Mouse (Mus musculus) NIH3T3 (cell line): ENCODE results near the gene Traf3ip1.

Experiments used
- DNase-seq: peaks from one replicate; pipeline ENCODE4 v3.0.0-alpha.2; 2012; ENCODE audit warnings: low read depth

Gene Traf3ip1

DNA sequence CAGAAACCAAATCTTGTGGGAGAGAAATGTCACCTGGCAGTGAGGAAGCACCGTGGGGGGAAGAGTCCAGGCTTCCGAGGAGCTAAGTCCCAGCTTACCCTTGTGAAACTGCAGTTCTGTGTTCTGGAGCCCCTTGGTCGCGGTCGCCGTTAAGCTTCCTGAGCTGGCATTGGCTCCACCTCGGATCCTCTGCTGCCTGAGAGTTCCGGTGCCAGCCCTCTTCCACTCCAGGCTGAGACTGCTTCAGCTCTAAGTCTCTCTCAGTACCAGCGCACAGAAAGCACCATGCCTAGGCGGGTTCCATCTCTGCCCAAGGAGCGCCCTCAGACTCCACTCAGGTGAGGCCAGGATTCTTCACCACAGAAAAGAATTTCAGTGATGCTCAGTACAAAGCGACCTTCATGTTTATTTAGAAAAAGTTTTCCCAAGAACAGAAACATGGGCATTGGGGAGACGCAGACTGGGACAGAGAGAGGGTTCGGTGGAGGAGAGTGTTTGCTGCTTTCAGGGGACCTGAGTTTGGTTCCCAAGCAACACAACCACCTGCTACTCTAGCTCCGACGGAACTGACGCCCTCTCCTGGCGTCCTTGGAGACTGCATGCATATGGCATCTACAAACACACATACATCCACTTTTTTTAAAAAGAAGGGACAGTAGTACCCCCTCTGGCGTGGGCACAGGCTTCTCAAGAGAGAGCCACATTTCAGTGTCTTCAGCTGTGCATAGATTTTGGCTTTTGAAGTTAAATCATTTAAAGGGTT, 39.7 kb downstream of the Traf3ip1 start:
- DNase-seq, result peak; percentile 19

DNA sequence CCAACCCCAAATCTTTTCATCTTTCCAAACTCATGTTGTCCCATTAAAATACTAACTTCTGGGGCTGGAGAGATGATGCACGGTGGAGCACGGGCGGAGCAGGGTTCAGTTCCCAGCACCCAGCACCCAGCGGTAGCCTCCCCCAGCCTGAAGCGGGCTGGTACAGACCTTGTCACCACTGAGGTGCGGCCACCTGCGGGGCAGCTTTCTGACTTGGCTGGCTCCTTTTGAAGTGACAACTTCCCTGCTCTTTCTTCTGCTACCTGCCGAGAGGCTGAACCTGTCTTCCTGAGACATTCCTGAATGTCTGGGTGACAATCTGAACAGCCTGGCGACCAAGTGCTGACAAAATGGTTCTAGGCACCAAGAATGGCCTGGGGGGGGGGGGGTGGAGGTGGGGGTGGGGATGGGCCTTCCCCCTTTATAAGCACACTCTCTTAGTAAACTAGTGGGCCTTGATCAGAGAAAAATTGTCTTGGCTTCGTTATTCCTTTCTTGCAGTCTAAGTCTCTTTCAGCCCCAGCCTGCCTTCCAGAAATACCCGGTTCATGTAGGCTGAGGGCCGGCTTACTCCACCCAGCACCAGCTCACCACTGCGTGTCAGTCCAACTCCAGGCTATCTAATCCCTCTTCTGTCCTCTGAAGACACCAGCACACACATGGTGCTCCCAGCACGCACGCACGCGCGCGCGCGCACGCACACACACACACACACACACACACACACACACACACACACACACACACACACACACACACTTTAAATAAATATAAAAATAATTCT, 43.5 kb downstream of the Traf3ip1 start:
- no peak for DNase-seq

DNA sequence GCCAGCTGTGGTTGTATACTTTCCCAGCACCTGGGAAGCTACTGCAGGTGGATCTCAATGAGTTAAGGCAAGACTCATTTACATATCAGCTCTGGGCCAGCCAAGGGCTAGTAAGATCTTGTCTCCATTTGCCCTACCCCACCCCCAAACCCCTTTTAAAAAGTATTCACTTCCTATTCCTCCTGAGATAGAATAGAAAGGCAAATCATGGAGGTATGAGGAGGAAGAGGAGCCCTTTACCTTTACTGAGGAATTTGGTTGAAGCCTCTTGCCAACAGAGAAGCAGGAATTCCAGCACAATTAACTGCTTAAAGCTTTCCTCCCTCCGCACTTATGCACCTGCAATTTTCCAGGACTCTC, 44.1 kb downstream of the Traf3ip1 start:
- no peak for DNase-seq

DNA sequence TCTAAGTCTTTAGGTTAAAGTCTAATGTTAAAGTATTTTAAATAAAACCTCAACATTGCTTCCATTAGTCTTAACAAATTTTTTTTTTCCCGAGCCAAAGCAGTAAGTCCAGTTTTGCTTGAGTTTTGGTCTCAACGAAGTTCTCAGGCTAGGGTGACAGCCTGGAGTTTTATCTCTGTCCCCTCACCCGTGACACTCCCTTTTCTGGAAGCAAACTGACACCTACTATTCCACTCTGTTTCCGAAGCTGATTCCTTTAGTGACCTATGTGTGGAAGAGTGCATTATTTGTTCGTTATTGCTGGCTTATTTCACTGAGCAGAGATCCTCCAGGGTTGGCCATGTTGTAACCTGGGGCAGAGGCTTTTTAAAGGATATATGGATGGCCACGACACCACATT, 44.8 kb downstream of the Traf3ip1 start:
- DNase-seq, result no peak

DNA sequence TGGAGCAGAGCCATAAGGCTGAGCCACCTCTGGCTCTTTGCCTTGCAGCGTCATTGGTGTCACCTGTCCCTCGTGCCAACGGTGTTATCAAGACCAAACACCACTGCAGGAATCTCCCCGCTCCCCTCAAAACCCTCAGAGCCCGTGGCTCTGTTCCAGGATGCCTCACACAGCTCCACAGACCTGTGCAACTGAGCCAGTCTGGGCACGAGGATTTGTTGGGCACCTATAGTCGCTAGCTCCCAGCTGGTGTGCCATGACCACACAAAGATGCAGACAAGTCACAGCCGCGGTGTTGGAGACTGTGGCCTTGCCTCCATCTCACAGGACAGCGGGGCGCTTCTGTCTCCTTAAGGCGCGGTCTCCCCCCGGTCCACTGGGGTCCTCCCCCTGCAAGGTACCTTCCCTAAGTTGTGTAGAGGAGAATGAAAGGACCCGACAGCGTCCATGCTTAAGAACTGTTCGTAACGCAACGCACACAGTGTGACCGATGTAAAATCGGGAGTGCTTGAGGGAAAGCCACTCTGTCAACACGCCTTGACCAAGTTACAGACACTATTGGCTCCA, 45.3 kb downstream of the Traf3ip1 start:
- peak; percentile 32 for DNase-seq

DNA sequence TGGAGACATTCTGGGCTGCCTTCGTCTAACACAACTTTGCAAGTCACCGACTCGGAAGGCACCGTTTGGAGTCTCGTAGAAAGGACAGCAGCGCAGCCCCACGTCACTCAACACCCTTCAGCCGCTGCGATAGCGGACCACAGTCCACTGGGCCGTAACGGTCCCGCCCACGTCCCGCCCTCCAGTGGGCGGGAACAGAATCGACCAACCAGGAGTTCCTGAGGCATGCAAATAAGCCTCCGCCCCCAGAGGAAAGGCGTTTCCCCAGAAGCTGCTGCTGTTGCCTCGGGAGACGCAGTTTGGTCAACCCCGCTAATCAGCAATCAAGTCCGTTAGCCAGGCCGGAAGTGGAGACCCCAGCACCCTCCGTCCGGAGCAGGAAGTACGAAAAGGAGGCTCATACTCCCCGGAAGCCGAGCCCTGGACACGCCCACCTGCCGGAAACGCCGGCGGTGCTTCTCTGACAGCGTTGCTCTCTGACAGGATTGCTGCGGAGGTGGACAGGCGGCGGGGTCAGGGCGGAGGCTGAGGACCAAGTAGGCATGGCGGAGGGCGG, 45.9 kb downstream of the Traf3ip1 start, which contains the start of gene Asb1:
TSS of gene Asb1 (plus strand) at position 274 of the 556 bp plus-strand sequence.
- peak; percentile 99 for DNase-seq

DNA sequence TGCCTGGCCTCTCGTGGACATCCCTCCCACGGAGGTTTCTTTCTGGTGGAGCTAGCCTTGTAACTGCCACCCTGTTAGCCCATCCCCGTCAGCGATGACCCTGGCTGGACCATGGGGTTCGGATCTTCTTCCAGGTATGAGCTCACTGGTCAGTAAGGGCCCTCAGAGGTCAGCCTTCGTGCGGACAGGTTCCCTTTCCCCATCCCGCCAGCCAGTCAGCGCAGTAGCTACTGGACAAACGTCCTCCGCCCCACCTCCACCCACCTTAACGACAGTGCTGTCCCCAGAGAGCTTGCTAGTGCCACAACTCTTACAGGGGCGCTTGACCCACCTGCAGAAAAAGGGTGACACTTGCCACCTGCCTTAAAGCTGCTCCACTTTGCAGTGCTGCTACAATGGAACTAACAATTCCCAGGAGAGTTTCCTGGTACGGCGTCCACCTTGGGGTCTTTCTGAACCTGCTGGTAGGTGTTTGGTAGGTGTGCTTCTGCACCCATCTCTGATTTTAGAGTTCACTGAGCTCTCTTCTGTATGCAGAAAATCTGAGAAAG, 46.7 kb downstream of the Traf3ip1 start:
- DNase-seq, result no peak

DNA sequence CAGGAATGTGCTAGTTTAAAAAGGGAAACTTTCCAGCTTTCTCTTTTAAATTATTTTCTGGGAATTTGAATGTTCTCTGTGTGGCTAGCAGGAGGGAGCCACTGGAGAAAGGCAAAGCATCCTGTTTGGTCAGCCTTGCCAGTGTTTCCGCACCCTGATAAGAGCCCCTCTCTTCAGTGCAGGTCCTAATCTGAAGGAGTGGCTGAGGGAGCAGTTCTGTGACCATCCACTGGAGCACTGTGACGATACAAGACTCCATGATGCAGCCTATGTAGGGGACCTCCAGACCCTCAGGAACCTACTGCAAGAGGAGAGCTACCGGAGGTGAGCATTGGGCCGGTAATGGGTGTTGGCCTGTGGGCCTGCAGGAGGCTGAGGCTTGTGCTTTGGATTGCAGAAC, 49.5 kb downstream of the Traf3ip1 start:
- no peak for DNase-seq

DNA sequence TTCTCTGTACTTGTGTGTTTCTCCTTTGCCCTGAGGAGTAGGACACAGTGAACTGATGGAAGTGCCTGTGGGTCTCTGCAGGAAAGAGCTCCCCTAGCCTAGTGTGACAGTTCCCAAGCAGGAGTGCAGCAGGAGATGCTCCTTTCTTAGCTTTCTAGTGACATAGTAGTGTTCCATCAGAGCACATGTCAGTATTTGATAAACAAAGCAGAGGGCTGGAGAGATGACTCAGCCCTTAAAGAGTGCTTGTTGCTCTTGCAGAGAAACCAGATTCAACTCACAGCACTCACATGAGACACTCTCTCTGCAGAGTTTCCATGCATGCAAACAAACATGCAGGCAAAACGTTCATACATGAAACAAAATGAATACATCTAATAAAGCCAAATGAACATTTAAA, 50.8 kb downstream of the Traf3ip1 start:
- peak; percentile 58 for DNase-seq

DNA sequence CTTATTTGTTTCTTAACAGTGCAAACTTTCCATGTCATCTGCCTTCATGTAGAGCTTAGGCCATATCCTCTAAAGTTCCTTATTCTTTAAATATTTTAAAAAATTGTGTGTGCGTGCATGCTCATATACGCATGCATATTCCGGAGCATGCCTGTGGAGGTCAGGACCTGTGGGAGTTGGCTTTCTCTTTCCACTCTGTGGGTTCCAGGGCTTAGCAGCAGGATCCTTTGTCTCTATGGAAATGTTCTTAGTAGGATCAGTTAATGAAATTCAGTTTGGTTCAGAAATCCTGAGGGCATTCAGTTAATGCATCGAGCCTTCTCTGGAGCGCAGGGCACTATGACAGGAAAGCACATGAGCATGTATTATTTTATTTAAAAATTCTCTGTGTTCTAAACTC, 53.1 kb downstream of the Traf3ip1 start:
- no peak for DNase-seq

DNA sequence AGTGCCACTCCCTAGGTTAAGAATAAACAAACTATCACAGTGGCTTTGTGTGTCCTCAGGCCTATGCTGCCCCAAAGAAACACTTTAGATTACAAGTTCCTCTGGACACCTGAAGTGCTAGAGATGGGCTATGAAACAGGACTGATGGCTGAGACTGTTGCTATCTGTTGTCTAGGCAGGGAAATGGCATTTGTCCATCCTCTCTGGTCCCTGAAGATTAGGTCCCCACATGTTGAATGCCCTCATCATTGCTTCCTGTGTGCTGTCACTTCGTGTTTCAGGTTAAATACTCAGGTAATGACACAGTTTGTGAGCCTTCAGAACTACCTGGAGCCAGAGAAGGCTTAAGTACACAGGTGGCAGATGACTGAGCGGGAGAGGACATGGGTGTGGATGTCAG, 54.6 kb downstream of the Traf3ip1 start:
- DNase-seq, result no peak

DNA sequence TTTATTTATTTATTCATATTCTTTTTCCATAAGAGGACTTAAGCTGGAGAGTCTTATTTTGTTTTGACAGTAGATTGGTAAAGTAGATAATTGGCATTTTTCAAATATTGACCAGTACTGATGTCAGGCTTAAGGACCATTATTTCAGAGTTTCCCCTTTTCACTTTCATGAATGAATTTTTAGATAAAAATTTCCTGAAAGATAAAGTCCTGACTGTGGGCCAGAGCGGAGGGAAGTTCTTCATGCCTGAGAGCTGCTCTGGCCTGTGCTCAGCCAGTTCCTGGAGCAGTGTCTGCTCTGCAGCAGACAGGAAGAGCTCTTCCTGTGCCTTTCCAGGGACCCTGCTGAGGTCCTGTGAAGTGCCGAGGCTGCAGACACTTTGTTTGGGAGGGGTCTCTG, 62.7 kb downstream of the Traf3ip1 start:
- no peak for DNase-seq

DNA sequence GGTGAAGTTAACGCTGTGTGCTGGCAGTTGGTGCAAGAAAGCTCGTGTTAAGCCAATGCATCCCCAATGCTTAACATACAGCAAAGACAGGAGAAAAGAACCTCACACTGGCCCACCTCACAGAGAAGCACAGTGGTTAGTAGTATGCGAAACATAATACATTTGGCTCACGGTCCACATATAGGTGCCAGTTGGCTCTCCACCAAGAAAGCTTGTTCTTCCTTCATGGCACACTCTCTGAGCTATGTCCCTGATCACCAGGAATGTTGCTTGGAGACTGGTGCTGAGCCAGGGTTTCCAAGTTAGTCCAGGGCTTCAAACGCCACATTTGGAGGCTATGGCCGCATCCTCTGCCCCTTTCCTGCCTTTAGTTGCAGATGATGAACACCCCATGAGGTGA, 66.8 kb downstream of the Traf3ip1 start:
- DNase-seq, result peak; percentile 80

DNA sequence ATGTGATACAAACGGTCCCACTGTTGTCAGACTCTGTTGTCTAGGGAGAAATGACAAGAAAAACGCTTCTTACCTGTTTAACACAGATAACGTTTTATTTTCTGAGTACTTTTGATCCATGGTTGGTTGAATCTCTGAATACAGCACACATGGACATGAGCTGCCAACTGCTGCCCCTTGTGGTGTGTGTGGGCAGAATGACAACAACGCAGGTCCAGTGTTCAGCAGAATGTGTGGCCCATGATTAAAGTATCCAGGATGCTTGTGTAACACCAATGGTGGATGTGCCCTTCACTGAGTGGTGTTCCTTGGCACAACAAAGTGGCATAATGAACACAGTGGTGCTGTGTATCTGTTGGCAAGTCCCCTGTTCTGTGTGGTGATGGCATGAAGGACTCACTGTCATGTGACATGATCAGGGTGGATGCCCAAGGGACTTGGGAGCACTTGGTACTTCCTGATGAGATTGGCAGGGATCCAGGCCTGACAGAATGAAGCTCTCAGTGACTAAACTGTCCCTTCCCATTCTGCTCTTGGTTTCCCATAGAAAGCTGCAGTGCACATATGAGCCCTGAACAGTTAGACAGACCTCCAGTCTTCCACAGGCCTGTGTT, 68.6 kb downstream of the Traf3ip1 start:
- no peak for DNase-seq

DNA sequence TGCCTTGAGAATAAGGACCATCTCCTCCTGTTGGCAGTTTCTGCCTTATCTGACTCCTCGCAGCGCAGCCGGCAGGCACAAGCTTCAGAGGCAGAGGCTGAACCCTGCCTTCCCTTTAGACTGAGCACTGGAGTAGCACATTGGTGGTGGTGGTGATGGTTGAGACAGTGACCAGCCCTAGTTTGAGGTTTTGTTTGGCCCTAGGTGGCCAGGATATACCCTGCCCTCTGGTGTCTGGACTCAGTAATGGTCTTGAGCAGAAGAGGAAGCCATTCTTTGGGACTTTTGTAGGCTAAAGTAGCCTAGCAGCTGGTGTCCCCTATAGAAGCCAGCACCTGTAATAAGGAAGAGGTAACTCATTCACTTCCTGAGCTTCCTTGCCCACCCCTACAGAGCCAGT, 69.6 kb downstream of the Traf3ip1 start:
- peak; percentile 56 for DNase-seq

DNA sequence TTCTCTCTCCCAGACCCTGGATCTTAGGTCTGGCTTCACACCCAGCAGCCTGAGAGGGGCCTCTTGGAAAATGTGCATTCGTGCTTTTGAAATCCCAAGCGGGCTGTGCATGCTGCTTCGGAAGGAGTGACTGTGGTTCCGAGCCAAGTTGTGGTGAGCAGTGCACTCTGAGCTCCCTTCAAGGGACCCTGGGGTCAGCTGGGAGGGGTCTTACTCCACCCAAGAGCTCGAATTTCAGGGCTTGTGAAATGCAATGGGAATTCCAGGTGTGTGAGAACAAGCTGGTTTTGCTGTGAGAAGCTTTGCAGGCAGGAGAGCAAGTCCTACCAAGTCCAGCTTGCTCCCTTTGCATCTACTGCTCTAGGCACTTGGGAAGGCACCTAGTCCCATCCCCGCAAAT, 70.2 kb downstream of the Traf3ip1 start:
- DNase-seq, result no peak

DNA sequence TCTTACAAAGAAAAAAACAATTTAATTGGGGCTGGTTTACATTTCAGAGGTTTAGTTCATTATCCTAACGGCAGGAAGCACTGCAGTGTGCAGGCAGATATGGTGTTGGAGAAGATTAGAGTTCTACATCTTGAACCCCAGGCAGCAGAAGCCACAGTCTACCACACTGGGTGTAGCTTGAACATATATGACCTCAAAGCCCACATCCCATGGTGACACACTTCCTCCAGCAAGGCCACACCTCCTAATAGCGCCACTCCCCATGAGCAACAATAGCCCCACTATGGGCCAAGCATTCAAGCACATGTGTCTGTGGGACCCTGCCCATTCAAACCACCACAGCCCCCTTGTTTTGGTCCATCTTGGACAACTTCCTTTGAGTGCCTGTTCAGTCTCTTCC, 72.8 kb downstream of the Traf3ip1 start:
- no peak for DNase-seq

DNA sequence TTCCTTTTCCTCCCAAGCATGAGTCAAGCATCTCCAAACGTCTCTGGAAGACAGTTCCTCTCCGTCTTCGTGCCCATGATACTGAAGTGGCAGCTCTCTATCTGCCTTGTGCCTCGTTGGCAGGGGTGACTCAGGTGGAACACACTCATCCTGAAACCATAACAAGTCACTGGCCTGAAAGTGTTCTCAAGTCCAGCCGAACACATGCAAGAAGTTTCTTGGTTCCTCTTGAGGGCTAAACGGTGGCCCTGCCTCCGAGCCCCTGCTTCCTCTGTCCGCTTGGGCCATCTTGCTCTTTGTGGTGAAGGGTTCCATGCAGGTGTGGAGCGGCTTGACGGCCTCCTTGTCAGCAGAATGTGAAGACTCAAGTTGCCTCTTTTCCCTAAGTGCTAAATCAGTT, 78.0 kb downstream of the Traf3ip1 start:
- DNase-seq, result no peak

DNA sequence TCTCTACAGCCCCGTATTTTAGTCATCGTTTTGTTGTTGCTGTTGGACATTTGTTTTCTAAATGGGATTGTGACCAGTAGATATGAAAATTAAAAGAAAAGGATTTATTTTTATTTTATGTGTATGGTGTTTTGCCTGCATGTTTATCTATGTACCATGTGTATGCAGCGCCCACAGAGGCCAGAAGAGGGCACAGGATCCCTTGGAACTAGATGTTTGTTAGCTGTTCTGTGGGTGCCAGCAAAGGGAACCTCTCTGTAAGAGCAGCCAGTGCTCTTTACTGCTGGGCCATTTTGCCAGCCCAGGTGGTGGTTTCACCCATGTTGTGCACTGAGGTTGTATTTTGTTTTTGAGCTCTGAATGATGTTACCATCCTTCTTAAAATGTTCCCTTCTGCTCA, 79.8 kb downstream of the Traf3ip1 start:
- peak; percentile 90 for DNase-seq

DNA sequence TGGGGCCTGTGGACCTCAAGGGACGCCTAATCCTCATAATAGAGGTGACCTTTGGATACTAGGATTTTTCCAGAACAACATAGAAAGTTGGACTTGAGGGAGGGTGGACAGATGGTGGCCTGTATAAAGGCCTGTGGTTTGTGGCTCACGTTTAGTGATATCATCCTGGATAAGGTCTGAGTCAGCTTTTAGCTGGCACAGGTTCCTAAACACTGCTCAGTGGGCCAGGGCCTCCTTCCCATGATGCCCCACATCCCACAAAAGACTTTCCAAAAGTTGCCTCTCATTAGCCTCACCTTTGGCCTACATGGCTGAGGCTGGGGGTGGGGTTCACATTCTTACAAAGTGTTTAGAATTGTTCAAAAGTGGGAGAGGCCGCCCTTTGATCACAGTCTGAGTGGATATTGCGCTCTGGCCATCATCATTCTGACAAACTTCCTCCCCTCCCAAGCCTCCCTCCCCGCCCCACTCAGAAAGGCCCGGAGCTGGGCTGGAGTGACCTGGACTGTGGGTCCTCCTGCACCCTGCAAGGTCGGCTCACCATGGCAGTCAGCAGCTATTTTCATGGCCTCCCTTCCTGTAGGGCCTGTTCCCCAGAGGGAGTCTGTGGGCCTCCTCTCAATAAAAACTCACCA, 83.6 kb downstream of the Traf3ip1 start:
- DNase-seq, result peak; percentile 90
